Mouse (Mus musculus): ENCODE data around the gene Ptk6.

Gene Ptk6

GRCm38 (mm10) chr2:181202422-181202821 lies at the start of gene Ptk6:
Ptk6 (minus strand) TSS chr2:181202789.
- DNase-seq (ENCODE audit: low read depth, low spot score), result no peak

GRCm38 (mm10) chr2:181251841-181252240 lies 49.3 kb upstream of the Ptk6 start:
- no peak for DNase-seq (ENCODE audit: low read depth, low spot score)

GRCm38 (mm10) chr2:181249217-181249616 lies 46.6 kb upstream of the Ptk6 start:
- DNase-seq (ENCODE audit: low read depth, low spot score), result no peak

- no peak for DNase-seq (ENCODE audit: low read depth, low spot score)
Observed at GRCm38 (mm10) chr2:181245031-181245430, 42.4 kb upstream of the Ptk6 start.

GRCm38 (mm10) chr2:181243706-181244394 lies 41.3 kb upstream of the Ptk6 start:
- DNase-seq (ENCODE audit: low read depth, low spot score), result peak; percentile 72

- DNase-seq (ENCODE audit: low read depth, low spot score), result no peak
Observed at GRCm38 (mm10) chr2:181242314-181242665, 39.7 kb upstream of the Ptk6 start.

GRCm38 (mm10) chr2:181241602-181242313 lies 39.2 kb upstream of the Ptk6 start, which contains the start of gene Helz2:
Helz2 (minus strand) TSS chr2:181242027.
- peak; percentile 38 for DNase-seq (ENCODE audit: low read depth, low spot score)

GRCm38 (mm10) chr2:181240806-181241440 lies 38.3 kb upstream of the Ptk6 start:
- no peak for DNase-seq (ENCODE audit: low read depth, low spot score)

- DNase-seq (ENCODE audit: low read depth, low spot score), result no peak
Observed at GRCm38 (mm10) chr2:181239261-181239660, 36.7 kb upstream of the Ptk6 start.

GRCm38 (mm10) chr2:181238861-181239260 lies 36.3 kb upstream of the Ptk6 start:
- no peak for DNase-seq (ENCODE audit: low read depth, low spot score)

GRCm38 (mm10) chr2:181238091-181238610 lies 35.6 kb upstream of the Ptk6 start:
- DNase-seq (ENCODE audit: low read depth, low spot score), result no peak

- no peak for DNase-seq (ENCODE audit: low read depth, low spot score)
Observed at GRCm38 (mm10) chr2:181237251-181238014, 34.8 kb upstream of the Ptk6 start.

- DNase-seq (ENCODE audit: low read depth, low spot score), result peak; percentile 29
Observed at GRCm38 (mm10) chr2:181235681-181236566, 33.3 kb upstream of the Ptk6 start.

GRCm38 (mm10) chr2:181234680-181235079 lies 32.1 kb upstream of the Ptk6 start:
- no peak for DNase-seq (ENCODE audit: low read depth, low spot score)

- no peak for DNase-seq (ENCODE audit: low read depth, low spot score)
Observed at GRCm38 (mm10) chr2:181233443-181233842, 30.9 kb upstream of the Ptk6 start.

GRCm38 (mm10) chr2:181231171-181231570 lies 28.6 kb upstream of the Ptk6 start:
- DNase-seq (ENCODE audit: low read depth, low spot score), result no peak

GRCm38 (mm10) chr2:181228335-181228734 lies 25.7 kb upstream of the Ptk6 start:
- DNase-seq (ENCODE audit: low read depth, low spot score), result no peak

GRCm38 (mm10) chr2:181227122-181227521 lies 24.5 kb upstream of the Ptk6 start:
- no peak for DNase-seq (ENCODE audit: low read depth, low spot score)

- DNase-seq (ENCODE audit: low read depth, low spot score), result no peak
Observed at GRCm38 (mm10) chr2:181224994-181225393, 22.4 kb upstream of the Ptk6 start.

GRCm38 (mm10) chr2:181220361-181220760 lies 17.8 kb upstream of the Ptk6 start:
- DNase-seq (ENCODE audit: low read depth, low spot score), result no peak
